Mouse (Mus musculus) hindbrain, embryonic 13.5 days (tissue): Measurements from ENCODE around the gene Ube3b. TPM values are rescaled to one million over a fixed set of nuclear protein-coding genes. Genes with fewer than 3 reads are reported as not detected.

ENCODE experiments used
- ATAC-seq: fragments of 200-750 bp; cut with Nextera tagmentation; 2 replicates; pipeline ENCODE4 v1.8.0; 2017; ENCODE audit warnings: moderate TSS enrichment; ENCODE audit not compliant: low FRiP score
- H3K27ac ChIP-seq: fragments of 300-500 bp; sonication (generic); 2 replicates; pipeline ENCODE4 v1.5.1; 2015; ENCODE audit warnings: inconsistent platforms, mild to moderate bottlenecking, moderate library complexity
- H3K27me3 ChIP-seq: fragments of 300-500 bp; sonication (generic); 2 replicates; pipeline ENCODE4 v1.6.1; 2015; ENCODE audit warnings: mild to moderate bottlenecking, inconsistent platforms
- H3K36me3 ChIP-seq: fragments of 300-500 bp; sonication (generic); 2 replicates; pipeline ENCODE4 v1.6.1; 2015; ENCODE audit warnings: mild to moderate bottlenecking, inconsistent platforms
- H3K4me1 ChIP-seq: fragments of 300-500 bp; sonication (generic); replicated peaks from 2 replicates; pipeline ENCODE4 v1.6.1; 2015; ENCODE audit warnings: inconsistent platforms
- H3K4me2 ChIP-seq: fragments of 300-500 bp; sonication (generic); 2 replicates; pipeline ENCODE4 v1.6.1; 2015; ENCODE audit warnings: inconsistent platforms, mild to moderate bottlenecking, moderate library complexity
- H3K4me3 ChIP-seq: fragments of 300-500 bp; sonication (generic); 2 replicates; pipeline ENCODE4 v1.5.1; 2015; ENCODE audit warnings: mild to moderate bottlenecking, inconsistent platforms
- H3K9ac ChIP-seq: fragments of 300-500 bp; sonication (generic); 2 replicates; pipeline ENCODE4 v1.6.1; 2015; ENCODE audit warnings: mild to moderate bottlenecking, inconsistent platforms
- H3K9me3 ChIP-seq: fragments of 300-500 bp; sonication (generic); 2 replicates; pipeline ENCODE4 v1.6.1; 2016; ENCODE audit warnings: inconsistent platforms
- WGBS: fragments of 180-500 bp; shearing (Covaris S2); methylation state at CpG from one replicate; pipeline ENCODE4 v1.1.7; 2015; 5-methylcytosine and 5-hydroxymethylcytosine counted together
- polyA plus RNA-seq: library from polyadenylated mRNA; unstranded; fragments of >200 nt; fragmentation: Nextera tagmentation; extraction: Ambion mirVana; gene quantifications from 2 replicates; pipeline ENCODE4 v1.2.1, GENCODE M21; 2015

The Ube3b gene
- polyA plus RNA-seq, 1 experiment from 2014 or later, result 41.6 TPM

DNA sequence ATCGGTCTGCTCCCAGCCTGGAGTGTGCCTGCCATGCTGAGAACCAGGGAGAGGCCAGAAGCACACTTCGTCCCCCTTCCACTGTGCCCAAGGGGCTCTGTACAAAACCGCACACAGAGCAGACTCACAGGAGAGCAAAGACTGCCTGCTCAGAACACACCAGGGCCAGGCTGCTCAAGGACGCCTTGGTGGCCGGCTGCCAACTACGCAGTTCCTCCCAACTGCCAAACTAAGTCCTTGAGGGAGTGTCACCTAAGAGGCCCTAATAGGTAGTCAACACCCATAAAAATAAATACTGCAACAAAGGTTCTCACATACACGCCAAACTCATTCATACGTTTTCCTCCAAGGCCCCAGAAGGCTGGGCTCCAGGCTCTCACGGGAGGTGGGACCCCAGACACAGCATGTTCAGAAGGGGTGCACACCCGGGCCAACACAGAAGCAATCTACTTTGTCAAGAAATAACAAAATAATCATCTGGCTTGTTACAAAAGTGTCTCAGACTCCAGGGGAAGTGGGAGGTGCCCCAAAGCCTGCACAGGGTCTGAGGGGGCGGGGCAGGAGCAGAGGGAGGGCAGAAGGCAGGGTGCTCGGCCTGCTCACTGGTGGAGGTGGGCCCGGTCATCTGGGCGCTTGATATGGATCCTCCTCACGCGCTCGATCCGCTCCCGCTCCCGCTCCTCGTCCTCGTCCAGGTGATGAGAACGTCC, 15.2 kb upstream of the Ube3b start:
- Histone ChIP-seq H3K36me3 (peaks cover 100% of the 10 kb centered on the region), H3K27ac (no peak overlapping the region)

DNA sequence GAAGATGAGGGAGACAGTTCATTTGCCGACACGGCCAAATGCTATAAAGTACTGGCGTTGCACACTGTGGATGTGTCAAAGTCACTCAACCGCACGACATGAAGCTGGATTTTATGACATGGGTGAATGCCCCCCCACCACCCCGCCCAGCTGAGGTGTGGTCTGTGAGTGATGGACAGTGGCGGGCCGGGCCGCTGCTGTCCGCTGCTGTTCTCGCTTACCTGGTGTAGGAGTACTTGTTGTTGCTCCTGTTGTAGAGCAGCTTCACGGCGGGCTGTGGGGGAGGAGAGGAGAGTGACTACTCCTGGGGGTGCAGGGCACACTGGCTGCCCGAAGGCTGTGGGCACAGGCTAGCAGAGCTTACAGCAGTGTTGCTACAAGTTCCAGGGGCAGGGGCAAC, 12.3 kb upstream of the Ube3b start:
- Histone ChIP-seq H3K9ac (no peak overlapping the region), H3K36me3 (peaks cover 100% of the 10 kb centered on the region), H3K4me1 (peaks cover 38% of the 10 kb centered on the region), H3K9me3 (no peaks in the 10 kb centered on the region), H3K4me2 (no peak overlapping the region), H3K27ac (no peak overlapping the region), H3K4me3 (no peak overlapping the region), H3K27me3 (no peaks in the 10 kb centered on the region)
- 94% methylated on average over 13 of the region's 14 CpGs for WGBS
- no peak for ATAC-seq

More for the DNA sequence above, 15.2 kb upstream of the Ube3b start:
- Histone ChIP-seq H3K27me3 (no peaks in the 10 kb centered on the region), H3K4me1 (peaks cover 9% of the 10 kb centered on the region), H3K4me3 (no peak overlapping the region), H3K9me3 (no peaks in the 10 kb centered on the region), H3K9ac (no peak overlapping the region), H3K4me2 (no peak overlapping the region)
- WGBS, result 93% methylated on average over 23 of the region's 23 CpGs
- ATAC-seq, result no peak

DNA sequence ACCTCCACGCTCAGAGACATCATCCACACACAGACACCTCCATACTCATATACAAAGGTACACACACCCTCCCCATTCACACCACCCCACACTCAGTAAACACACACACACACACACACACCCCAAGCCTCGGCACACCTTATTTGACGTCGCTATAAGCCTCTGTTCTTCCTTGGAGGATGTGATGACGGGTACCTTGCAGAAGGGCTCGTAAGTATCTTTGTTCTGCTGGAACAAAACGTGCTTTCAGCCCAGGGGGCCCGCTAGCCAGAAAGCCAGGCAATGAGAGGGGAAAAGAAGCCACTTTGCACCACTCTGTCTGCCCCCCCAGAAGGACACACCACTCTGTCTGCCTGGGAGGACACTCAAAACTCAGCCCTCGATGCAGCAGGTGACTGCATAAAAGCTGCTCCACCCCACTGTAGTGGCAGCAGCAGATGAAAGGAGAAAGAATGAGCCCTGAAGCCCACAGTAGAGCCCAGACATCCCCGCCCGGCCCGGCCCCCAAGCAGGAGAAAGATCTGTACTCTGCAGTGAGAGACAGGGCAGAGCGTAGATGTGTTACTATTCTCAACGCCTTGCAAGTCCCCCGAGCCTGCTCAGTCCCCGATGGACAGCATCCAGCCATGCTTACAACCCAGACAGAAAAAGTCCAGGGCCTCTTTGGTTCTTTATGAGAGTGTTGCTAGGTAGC, 11.5 kb upstream of the Ube3b start:
- H3K4me3 ChIP-seq, result no peak overlapping the region
- ATAC-seq, result no peak
- H3K4me1 ChIP-seq, result peaks cover 43% of the 10 kb centered on the region
- no peak overlapping the region for H3K9ac ChIP-seq
- no peaks in the 10 kb centered on the region for H3K9me3 ChIP-seq
- no peak overlapping the region for H3K4me2 ChIP-seq
- 89% methylated on average over 16 of the region's 16 CpGs for WGBS
- H3K27me3 ChIP-seq, result no peaks in the 10 kb centered on the region
- H3K36me3 ChIP-seq, result peaks cover 100% of the 10 kb centered on the region
- H3K27ac ChIP-seq, result no peak overlapping the region

GRCm38 (mm10) chr5:114369921-114370320, 10.5 kb upstream of the Ube3b start:
- Histone ChIP-seq H3K4me2 (no peak overlapping the region), H3K27ac (peak overlapping the region; percentile 73), H3K36me3 (peaks cover 100% of the 10 kb centered on the region), H3K9ac (no peak overlapping the region), H3K9me3 (no peaks in the 10 kb centered on the region), H3K27me3 (no peaks in the 10 kb centered on the region), H3K4me1 (peaks cover 51% of the 10 kb centered on the region), H3K4me3 (no peak overlapping the region)
- ATAC-seq, result no peak
- 91% methylated on average over 9 of the region's 9 CpGs for WGBS

- H3K4me1 ChIP-seq, result peaks cover 55% of the 10 kb centered on the region
- no peak overlapping the region for H3K4me3 ChIP-seq
- peak overlapping the region; percentile 66 for H3K27ac ChIP-seq
- no peak for ATAC-seq
- peaks cover 100% of the 10 kb centered on the region for H3K36me3 ChIP-seq
- H3K9me3 ChIP-seq, result no peaks in the 10 kb centered on the region
- 66% methylated on average over 9 of the region's 9 CpGs for WGBS
- no peak overlapping the region for H3K4me2 ChIP-seq
- H3K27me3 ChIP-seq, result no peaks in the 10 kb centered on the region
- peak overlapping the region; percentile 35; the same call in 1 of the 2 replicates for H3K9ac ChIP-seq
Observed at GRCm38 (mm10) chr5:114370371-114370776, 10.0 kb upstream of the Ube3b start.

- Histone ChIP-seq H3K9ac (0 out of 2 replicates have a peak overlapping the region, but pooled peaks have one; percentile 35), H3K36me3 (peaks cover 92% of the 10 kb centered on the region), H3K4me1 (peaks cover 65% of the 10 kb centered on the region), H3K27ac (peak overlapping the region; percentile 66; the same call in 1 of the 2 replicates), H3K9me3 (no peaks in the 10 kb centered on the region), H3K4me3 (no peak overlapping the region), H3K27me3 (no peaks in the 10 kb centered on the region), H3K4me2 (no peak overlapping the region)
- no peak for ATAC-seq
- 85% methylated on average over 3 of the region's 3 CpGs for WGBS
Observed at GRCm38 (mm10) chr5:114371331-114371730, 9.1 kb upstream of the Ube3b start.

DNA sequence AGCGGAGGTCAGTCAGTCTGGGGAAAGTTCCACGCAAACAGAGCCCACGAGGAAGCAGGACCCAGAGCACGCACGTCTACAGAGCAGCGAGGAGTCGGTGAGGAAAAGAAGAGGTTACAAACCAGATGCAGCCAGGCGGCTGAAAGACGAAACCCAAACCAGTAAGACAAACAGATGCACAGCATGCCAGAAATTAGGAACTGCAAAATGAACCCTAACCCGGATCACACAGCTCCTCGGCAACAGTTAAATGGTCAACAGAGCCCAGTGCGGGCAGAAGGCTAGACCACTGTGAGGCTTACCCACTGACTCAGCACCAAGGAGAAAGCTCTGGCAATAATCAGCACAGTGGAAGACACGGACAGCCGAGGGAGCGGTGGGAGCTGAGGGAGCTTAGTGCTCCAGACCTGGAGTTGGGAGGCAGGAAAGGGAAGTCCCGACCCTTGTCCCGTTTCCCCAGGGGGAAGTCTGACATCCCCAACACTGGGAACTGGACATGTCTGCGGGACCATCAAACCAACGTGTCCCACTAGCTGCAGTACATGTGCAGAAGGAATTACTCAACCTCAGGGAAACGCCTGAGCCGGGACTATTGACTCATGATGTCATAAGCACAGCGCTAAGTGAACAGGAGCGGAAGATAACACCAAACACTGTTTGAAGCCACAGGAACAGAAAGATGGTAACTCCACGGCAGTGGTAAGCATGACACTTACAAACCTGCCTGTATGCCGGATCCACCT, 8.5 kb upstream of the Ube3b start:
- Histone ChIP-seq H3K4me1 (peaks cover 71% of the 10 kb centered on the region), H3K36me3 (peaks cover 86% of the 10 kb centered on the region), H3K27ac (0 out of 2 replicates have a peak overlapping the region, but pooled peaks have one; percentile 23), H3K9ac (no peak overlapping the region), H3K4me2 (no peak overlapping the region), H3K9me3 (no peaks in the 10 kb centered on the region), H3K4me3 (no peak overlapping the region), H3K27me3 (no peaks in the 10 kb centered on the region)
- no peak for ATAC-seq
- WGBS, result 80% methylated on average over 25 of the region's 25 CpGs

- Histone ChIP-seq H3K27me3 (no peaks in the 10 kb centered on the region), H3K36me3 (peaks cover 80% of the 10 kb centered on the region), H3K9me3 (no peaks in the 10 kb centered on the region), H3K27ac (0 out of 2 replicates have a peak overlapping the region, but pooled peaks have one; percentile 23), H3K4me2 (no peak overlapping the region), H3K4me3 (no peak overlapping the region), H3K9ac (no peak overlapping the region), H3K4me1 (peaks cover 77% of the 10 kb centered on the region)
- WGBS, result 37% methylated on average over 11 of the region's 11 CpGs
- ATAC-seq, result no peak
Observed at GRCm38 (mm10) chr5:114372565-114372964, 7.8 kb upstream of the Ube3b start.

DNA sequence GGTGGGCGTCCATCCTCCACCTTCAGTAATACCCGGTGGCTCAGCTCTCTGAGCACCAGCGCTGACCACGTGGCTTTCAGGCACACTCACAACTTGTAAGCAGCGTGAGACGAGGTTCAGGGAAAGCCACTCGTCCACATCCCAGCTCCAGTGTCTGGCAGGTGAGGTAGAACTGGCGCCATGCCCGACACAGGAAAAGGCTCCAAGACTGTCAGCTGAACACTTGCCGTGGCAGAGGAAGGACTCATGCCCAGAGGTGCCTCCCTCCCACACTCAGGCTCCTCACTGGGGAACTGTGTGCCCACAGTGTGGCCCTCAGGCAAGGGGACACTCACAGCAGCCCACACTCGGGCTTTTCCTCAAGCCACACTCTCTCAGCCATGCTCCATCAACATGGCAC, 7.2 kb upstream of the Ube3b start:
- Histone ChIP-seq H3K4me2 (no peak overlapping the region), H3K27ac (no peak overlapping the region), H3K4me3 (no peak overlapping the region), H3K9me3 (no peaks in the 10 kb centered on the region), H3K4me1 (peaks cover 83% of the 10 kb centered on the region), H3K36me3 (peaks cover 73% of the 10 kb centered on the region), H3K27me3 (no peaks in the 10 kb centered on the region), H3K9ac (no peak overlapping the region)
- 73% methylated on average over 11 of the region's 11 CpGs for WGBS
- ATAC-seq, result no peak

DNA sequence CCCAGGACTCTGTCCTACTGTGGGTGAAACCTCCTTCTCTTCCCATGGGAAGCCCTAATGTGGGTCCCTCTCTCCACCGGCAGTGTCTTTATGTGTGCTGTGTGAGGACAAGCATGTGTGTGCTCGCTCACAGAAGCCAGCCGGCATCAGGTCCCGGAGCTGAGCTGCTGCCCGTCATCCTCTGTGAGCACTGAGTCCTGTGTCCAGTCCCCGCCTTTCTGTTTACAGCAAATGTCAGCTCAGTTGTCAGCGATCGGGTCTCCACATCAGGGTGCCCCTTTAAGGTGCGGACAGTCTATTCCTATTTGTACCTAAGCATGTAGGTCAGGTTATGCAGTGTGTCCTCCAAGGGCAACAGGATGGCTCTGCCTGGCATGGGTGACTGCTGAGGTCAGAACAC, 6.8 kb upstream of the Ube3b start:
- H3K4me3 ChIP-seq, result no peak overlapping the region
- H3K9ac ChIP-seq, result 0 out of 2 replicates have a peak overlapping the region, but pooled peaks have one; percentile 2
- H3K27ac ChIP-seq, result no peak overlapping the region
- no peak overlapping the region for H3K4me2 ChIP-seq
- H3K36me3 ChIP-seq, result peaks cover 69% of the 10 kb centered on the region
- WGBS, result 90% methylated on average over 9 of the region's 9 CpGs
- H3K27me3 ChIP-seq, result no peaks in the 10 kb centered on the region
- no peak for ATAC-seq
- no peaks in the 10 kb centered on the region for H3K9me3 ChIP-seq
- H3K4me1 ChIP-seq, result peaks cover 87% of the 10 kb centered on the region

- WGBS, result 92% methylated on average over 23 of the region's 23 CpGs
- H3K27ac ChIP-seq, result no peak overlapping the region
Observed at GRCm38 (mm10) chr5:114374409-114375213, 5.8 kb upstream of the Ube3b start.

More at GRCm38 (mm10) chr5:114374409-114375213, 5.8 kb upstream of the Ube3b start:
- H3K9me3 ChIP-seq, result no peaks in the 10 kb centered on the region
- H3K36me3 ChIP-seq, result peaks cover 59% of the 10 kb centered on the region
- no peak for ATAC-seq
- H3K4me3 ChIP-seq, result no peak overlapping the region
- H3K4me2 ChIP-seq, result no peak overlapping the region
- no peak overlapping the region; the same call in 1 of the 2 replicates for H3K9ac ChIP-seq
- peaks cover 95% of the 10 kb centered on the region for H3K4me1 ChIP-seq
- no peaks in the 10 kb centered on the region for H3K27me3 ChIP-seq
